Mouse (Mus musculus): ENCODE measurements around the gene Olfr497.

Gene Olfr497

GRCm38 (mm10) chr7:108420121-108420520 lies at the start of gene Olfr497:
Gene Olfr497 (plus strand): TSS chr7:108420421.
- no peak for DNase-seq

GRCm38 (mm10) chr7:108392867-108393266 lies 27.4 kb upstream of the Olfr497 start, which contains the start of gene Olfr495:
Gene Olfr495 (plus strand): TSS chr7:108393167.
- no peak for DNase-seq

- DNase-seq = no peak
Measured at GRCm38 (mm10) chr7:108465026-108465425, 44.8 kb downstream of the Olfr497 start, which contains the start of gene Olfr498. Gene Olfr498 (plus strand): TSS chr7:108465326.

Data from lung, postnatal 14 days (tissue).